Mouse (Mus musculus): ENCODE measurements at regions not wholly inside any gene's neighbourhood (a gene's known extent, or its start where the extent isn't known, plus 50 kb on each side); places are given as distances from the start of the nearest gene placed in this dataset.

DNA sequence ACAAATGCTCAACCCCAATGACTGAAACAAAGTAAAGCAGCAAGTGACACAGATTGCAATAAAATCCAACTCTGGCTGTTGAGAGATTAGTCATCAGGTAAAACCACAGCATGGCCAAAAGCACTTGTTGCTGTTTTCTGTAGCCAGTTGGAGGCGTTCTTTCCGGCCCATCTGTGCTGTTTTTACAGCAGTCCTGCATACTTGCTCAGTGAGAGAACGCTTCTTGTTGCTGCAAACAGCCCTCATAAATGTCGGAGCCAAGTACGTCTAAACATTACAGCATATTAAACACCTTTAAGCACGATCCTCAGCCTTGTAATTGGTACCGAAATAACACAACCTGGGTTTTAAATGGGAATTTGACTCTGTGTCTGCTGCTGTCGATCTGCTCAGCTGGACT is 65.6 kb upstream of the Hs3st3a1 start:
- no peaks in the 10 kb centered on the region for H3K4me1 ChIP-seq
- DNase-seq (ENCODE audit: extremely low spot score, low spot score) = no peak
- H3K4me3 ChIP-seq = no peak overlapping the region
- H3K27me3 ChIP-seq (ENCODE audit: poor library complexity, severe bottlenecking) = no peaks in the 10 kb centered on the region
- no peaks in the 10 kb centered on the region for H3K9me3 ChIP-seq
- H3K27ac ChIP-seq = no peak overlapping the region
- 84% methylated on average over 8 of the region's 8 CpGs for WGBS
- no peaks in the 10 kb centered on the region for H3K36me3 ChIP-seq (replicated peaks)

GRCm38 (mm10) chr11:64335456-64335855 is 99.7 kb upstream of the Hs3st3a1 start:
- WGBS = 77% methylated on average over 11 of the region's 11 CpGs
- Histone ChIP-seq H3K9me3 (no peaks in the 10 kb centered on the region), H3K27me3 (ENCODE audit: poor library complexity, severe bottlenecking) (peaks cover 20% of the 10 kb centered on the region), H3K27ac (no peak overlapping the region), H3K36me3 (replicated peaks) (no peaks in the 10 kb centered on the region), H3K4me3 (no peak overlapping the region), H3K4me1 (peaks cover 7% of the 10 kb centered on the region; the same call in 1 of the 2 replicates)
- DNase-seq (ENCODE audit: extremely low spot score, low spot score) = no peak

DNA sequence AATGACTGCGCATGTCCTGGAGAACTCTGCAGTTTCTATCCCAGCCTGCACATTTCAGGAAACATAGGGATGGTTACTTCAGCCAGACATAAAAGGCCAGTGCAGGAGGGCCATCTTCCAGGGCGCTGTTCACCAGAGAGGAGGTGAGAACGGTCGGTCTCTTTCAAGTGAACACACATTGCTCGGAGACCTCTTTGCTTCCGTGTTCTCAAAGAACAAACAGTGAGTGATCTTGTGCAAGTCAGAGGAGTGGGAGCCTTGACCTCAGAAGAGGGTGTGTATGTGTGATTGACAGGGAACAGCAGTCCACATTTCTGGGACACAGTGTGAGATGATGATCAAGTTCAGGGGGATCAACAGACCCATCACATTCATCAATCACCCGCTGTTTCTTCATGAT is 102.7 kb upstream of the Hs3st3a1 start:
- Histone ChIP-seq H3K36me3 (replicated peaks) (no peaks in the 10 kb centered on the region), H3K4me3 (no peak overlapping the region), H3K9me3 (no peaks in the 10 kb centered on the region), H3K27ac (no peak overlapping the region), H3K27me3 (ENCODE audit: poor library complexity, severe bottlenecking) (peaks cover 38% of the 10 kb centered on the region), H3K4me1 (peaks cover 19% of the 10 kb centered on the region)
- no peak for DNase-seq (ENCODE audit: extremely low spot score, low spot score)
- WGBS = 92% methylated on average over 7 of the region's 7 CpGs

GRCm38 (mm10) chr11:64331811-64332210 is 103.3 kb upstream of the Hs3st3a1 start:
- no peaks in the 10 kb centered on the region for H3K36me3 ChIP-seq (replicated peaks)
- no peaks in the 10 kb centered on the region for H3K9me3 ChIP-seq
- H3K4me1 ChIP-seq = peaks cover 19% of the 10 kb centered on the region
- no peak for DNase-seq (ENCODE audit: extremely low spot score, low spot score)
- H3K27ac ChIP-seq = no peak overlapping the region
- WGBS = 82% methylated on average over 5 of the region's 5 CpGs
- peaks cover 38% of the 10 kb centered on the region for H3K27me3 ChIP-seq (ENCODE audit: poor library complexity, severe bottlenecking)
- no peak overlapping the region for H3K4me3 ChIP-seq

DNA sequence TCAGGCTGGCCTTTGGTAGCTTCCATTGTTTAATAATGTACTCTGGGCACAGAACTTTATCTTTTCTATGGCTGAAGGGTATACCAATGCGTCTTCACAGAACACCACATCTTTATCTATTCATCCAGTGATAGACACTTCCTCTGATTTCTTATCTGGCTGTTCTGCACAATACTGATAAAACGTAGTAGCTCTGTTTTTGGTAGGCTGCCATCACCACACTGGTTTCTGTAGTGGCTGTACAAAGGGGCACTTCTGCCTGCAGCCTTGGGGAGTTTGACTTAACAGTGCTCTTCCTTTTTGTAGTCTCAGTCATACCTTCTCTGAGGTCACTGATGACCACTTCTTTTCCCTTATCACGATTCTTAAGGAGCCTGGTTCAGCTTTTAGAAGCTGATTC is 106.0 kb upstream of the Hs3st3a1 start:
- Histone ChIP-seq H3K36me3 (replicated peaks) (no peaks in the 10 kb centered on the region), H3K27ac (no peak overlapping the region)

GRCm38 (mm10) chr11:64327771-64328170 is 107.4 kb upstream of the Hs3st3a1 start:
- H3K9me3 ChIP-seq = no peaks in the 10 kb centered on the region
- H3K36me3 ChIP-seq (replicated peaks) = no peaks in the 10 kb centered on the region
- H3K27me3 ChIP-seq (ENCODE audit: poor library complexity, severe bottlenecking) = peaks cover 56% of the 10 kb centered on the region
- no peak overlapping the region for H3K27ac ChIP-seq
- H3K4me3 ChIP-seq = no peak overlapping the region
- peaks cover 13% of the 10 kb centered on the region for H3K4me1 ChIP-seq
- 68% methylated on average over 3 of the region's 3 CpGs for WGBS
- no peak for DNase-seq (ENCODE audit: extremely low spot score, low spot score)

More for the DNA sequence above, 106.0 kb upstream of the Hs3st3a1 start:
- Histone ChIP-seq H3K4me1 (peaks cover 13% of the 10 kb centered on the region), H3K9me3 (no peaks in the 10 kb centered on the region), H3K4me3 (no peak overlapping the region), H3K27me3 (ENCODE audit: poor library complexity, severe bottlenecking) (peaks cover 56% of the 10 kb centered on the region)
- DNase-seq (ENCODE audit: extremely low spot score, low spot score) = no peak
- 89% methylated on average over 3 of the region's 3 CpGs for WGBS

- Histone ChIP-seq H3K4me1 (peaks cover 13% of the 10 kb centered on the region), H3K27me3 (ENCODE audit: poor library complexity, severe bottlenecking) (peaks cover 47% of the 10 kb centered on the region), H3K27ac (no peak overlapping the region), H3K4me3 (no peak overlapping the region), H3K9me3 (no peaks in the 10 kb centered on the region), H3K36me3 (replicated peaks) (no peaks in the 10 kb centered on the region)
- WGBS = 89% methylated on average over 7 of the region's 7 CpGs
- DNase-seq (ENCODE audit: extremely low spot score, low spot score) = no peak
These were observed 108.5 kb upstream of the Hs3st3a1 start for GRCm38 (mm10) chr11:64326646-64327045.

GRCm38 (mm10) chr11:64321900-64322425 is 113.2 kb upstream of the Hs3st3a1 start:
- no peak overlapping the region for H3K4me3 ChIP-seq
- DNase-seq (ENCODE audit: extremely low spot score, low spot score) = no peak
- no peaks in the 10 kb centered on the region for H3K9me3 ChIP-seq
- H3K27ac ChIP-seq = no peak overlapping the region
- peaks cover 25% of the 10 kb centered on the region for H3K27me3 ChIP-seq (ENCODE audit: poor library complexity, severe bottlenecking)
- H3K36me3 ChIP-seq (replicated peaks) = no peaks in the 10 kb centered on the region
- no peaks in the 10 kb centered on the region for H3K4me1 ChIP-seq
- 92% methylated on average over 8 of the region's 8 CpGs for WGBS

DNA sequence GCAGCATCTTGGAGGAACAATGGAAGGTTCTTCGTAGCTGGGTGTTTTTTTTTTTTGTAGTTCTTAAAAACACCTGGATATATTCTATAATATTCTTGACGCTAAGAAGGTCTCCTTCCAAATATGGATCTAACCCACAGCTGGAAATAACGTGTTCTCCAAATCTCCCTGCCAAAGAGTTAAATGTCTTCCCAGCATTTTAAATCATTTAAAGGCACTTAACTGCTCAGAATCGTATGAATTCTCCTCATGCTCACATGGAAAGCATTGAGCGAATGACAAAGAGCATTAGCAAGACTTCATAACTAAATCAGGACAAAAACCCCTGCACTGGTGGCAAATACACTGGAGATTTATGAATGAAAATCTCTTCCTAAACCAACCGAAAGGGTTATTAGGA is 117.7 kb upstream of the Hs3st3a1 start:
- no peaks in the 10 kb centered on the region for H3K36me3 ChIP-seq (replicated peaks)
- no peaks in the 10 kb centered on the region for H3K9me3 ChIP-seq
- peaks cover 7% of the 10 kb centered on the region for H3K4me1 ChIP-seq
- peaks cover 7% of the 10 kb centered on the region; the same call in 1 of the 2 replicates for H3K27me3 ChIP-seq (ENCODE audit: poor library complexity, severe bottlenecking)
- WGBS = 91% methylated on average over 6 of the region's 6 CpGs
- DNase-seq (ENCODE audit: extremely low spot score, low spot score) = no peak
- no peak overlapping the region for H3K4me3 ChIP-seq
- no peak overlapping the region for H3K27ac ChIP-seq

- H3K36me3 ChIP-seq (replicated peaks) = no peaks in the 10 kb centered on the region
- H3K27ac ChIP-seq = no peak overlapping the region
- H3K4me1 ChIP-seq = peaks cover 7% of the 10 kb centered on the region
- 89% methylated on average over 5 of the region's 5 CpGs for WGBS
- DNase-seq (ENCODE audit: extremely low spot score, low spot score) = no peak
- H3K9me3 ChIP-seq = no peaks in the 10 kb centered on the region
- H3K4me3 ChIP-seq = no peak overlapping the region
- peaks cover 7% of the 10 kb centered on the region; the same call in 1 of the 2 replicates for H3K27me3 ChIP-seq (ENCODE audit: poor library complexity, severe bottlenecking)
These were observed 120.1 kb upstream of the Hs3st3a1 start for GRCm38 (mm10) chr11:64314997-64315396.

DNA sequence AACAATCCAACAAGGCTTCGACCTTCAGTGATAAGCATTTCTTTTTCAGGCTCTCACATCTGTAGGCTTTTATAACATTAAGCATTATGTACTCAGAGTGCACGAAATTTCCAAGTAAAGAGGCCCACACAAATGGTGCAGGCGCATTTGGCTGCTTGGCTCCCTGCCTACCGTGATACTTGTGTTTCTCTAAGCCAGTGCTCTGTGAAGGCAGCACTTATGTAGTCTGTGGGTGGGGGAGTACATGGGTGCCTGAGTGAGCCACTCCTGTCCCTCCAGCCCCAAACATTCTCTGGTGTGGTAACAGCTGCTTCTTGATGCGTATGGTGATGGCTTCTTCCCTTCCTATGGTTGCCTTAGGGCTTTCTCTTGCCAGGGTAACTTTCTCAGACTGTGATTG is 121.9 kb upstream of the Hs3st3a1 start:
- WGBS = 85% methylated on average over 5 of the region's 5 CpGs
- Histone ChIP-seq H3K36me3 (replicated peaks) (no peaks in the 10 kb centered on the region), H3K27ac (no peak overlapping the region), H3K4me3 (no peak overlapping the region), H3K9me3 (no peaks in the 10 kb centered on the region), H3K4me1 (peaks cover 7% of the 10 kb centered on the region), H3K27me3 (ENCODE audit: poor library complexity, severe bottlenecking) (no peaks in the 10 kb centered on the region)
- DNase-seq (ENCODE audit: extremely low spot score, low spot score) = no peak

- no peaks in the 10 kb centered on the region for H3K4me1 ChIP-seq
- DNase-seq (ENCODE audit: extremely low spot score, low spot score) = no peak
- no peaks in the 10 kb centered on the region for H3K27me3 ChIP-seq (ENCODE audit: poor library complexity, severe bottlenecking)
- no peaks in the 10 kb centered on the region for H3K9me3 ChIP-seq
- no peak overlapping the region for H3K27ac ChIP-seq
- H3K36me3 ChIP-seq (replicated peaks) = no peaks in the 10 kb centered on the region
- H3K4me3 ChIP-seq = no peak overlapping the region
These were observed 125.3 kb upstream of the Hs3st3a1 start for GRCm38 (mm10) chr11:64309881-64310280.

GRCm38 (mm10) chr11:64297825-64298224 is 137.3 kb upstream of the Hs3st3a1 start:
- DNase-seq (ENCODE audit: extremely low spot score, low spot score) = no peak

GRCm38 (mm10) chr11:64288236-64288635 is 146.9 kb upstream of the Hs3st3a1 start:
- no peak for DNase-seq (ENCODE audit: extremely low spot score, low spot score)
- Histone ChIP-seq H3K4me3 (no peak overlapping the region), H3K36me3 (replicated peaks) (no peaks in the 10 kb centered on the region), H3K9me3 (no peaks in the 10 kb centered on the region), H3K4me1 (peaks cover 34% of the 10 kb centered on the region), H3K27me3 (ENCODE audit: poor library complexity, severe bottlenecking) (no peaks in the 10 kb centered on the region), H3K27ac (no peak overlapping the region)
- 89% methylated on average over 3 of the region's 3 CpGs for WGBS

More at GRCm38 (mm10) chr11:64297825-64298224, 137.3 kb upstream of the Hs3st3a1 start:
- Histone ChIP-seq H3K27me3 (ENCODE audit: poor library complexity, severe bottlenecking) (no peaks in the 10 kb centered on the region; the same call in 1 of the 2 replicates), H3K27ac (no peak overlapping the region), H3K36me3 (replicated peaks) (no peaks in the 10 kb centered on the region), H3K4me3 (no peak overlapping the region), H3K4me1 (peaks cover 17% of the 10 kb centered on the region), H3K9me3 (no peaks in the 10 kb centered on the region)
- 27% methylated on average over 5 of the region's 5 CpGs for WGBS
